Mouse (Mus musculus) MEL (cell line): ENCODE data around the gene Xndc1. TPM values are rescaled to one million over a fixed set of nuclear protein-coding genes. Genes with fewer than 3 reads are reported as not detected.

Experiments
- DNase-seq: peaks from one replicate; pipeline ENCODE4 v3.0.0; 2011; ENCODE audit warnings: low read depth, low spot score
- H3K27ac ChIP-seq: 2 replicates; pipeline ENCODE4 v1.5.1; 2012; ENCODE audit warnings: low read depth, mild to moderate bottlenecking, control low read depth, low read length, moderate library complexity; ENCODE audit not compliant: control insufficient read depth
- H3K27me3 ChIP-seq, 2 experiments: fragments of 150-350 bp in 1 of 2; sonication (generic) in 1 of 2; 2 replicates each; pipeline ENCODE4 v1.6.1; 2012; ENCODE audit warnings: low read length in 2 of 2, mild to moderate bottlenecking in 2 of 2, improper control_type of control experiment in 1 of 2, moderate library complexity in 1 of 2; ENCODE audit not compliant: insufficient read depth in 2 of 2, control insufficient read depth in 1 of 2
- H3K36me3 ChIP-seq, 2 experiments: 2 replicates each; pipeline ENCODE4 v1.6.1; 2012 to 2014; ENCODE audit warnings: low read length in 2 of 2, improper control_type of control experiment in 1 of 2, inconsistent platforms in 1 of 2, mild to moderate bottlenecking in 1 of 2; ENCODE audit not compliant: insufficient read depth in 2 of 2, control insufficient read depth in 1 of 2
- H3K4me1 ChIP-seq, 2 experiments: fragments of 150-350 bp in 1 of 2; sonication (generic) in 1 of 2; 2 replicates each; pipeline ENCODE4 v1.6.1; 2012; ENCODE audit warnings: low read length in 2 of 2, improper control_type of control experiment in 1 of 2, mild to moderate bottlenecking in 1 of 2; ENCODE audit not compliant: insufficient read depth in 2 of 2, control insufficient read depth in 1 of 2
- H3K4me3 ChIP-seq, 2 experiments: fragments of 150-350 bp in 1 of 2; sonication (generic) in 1 of 2; 2 replicates each; pipeline ENCODE4 v1.5.1; 2012; ENCODE audit warnings: low read depth in 2 of 2, low read length in 2 of 2, mild to moderate bottlenecking in 2 of 2, moderate library complexity in 2 of 2, control low read depth in 1 of 2, improper control_type of control experiment in 1 of 2; ENCODE audit not compliant: control insufficient read depth in 1 of 2, insufficient read depth in 1 of 2
- H3K79me2 ChIP-seq: 2 replicates; pipeline ENCODE4 v1.6.1; 2012; ENCODE audit warnings: mild to moderate bottlenecking, low read length, moderate library complexity; ENCODE audit not compliant: control insufficient read depth, poor library complexity, insufficient read depth
- H3K9ac ChIP-seq: 2 replicates; pipeline ENCODE4 v1.6.1; 2012; ENCODE audit warnings: low read depth, mild to moderate bottlenecking, control low read depth, low read length, moderate library complexity; ENCODE audit not compliant: control insufficient read depth, poor library complexity, severe bottlenecking
- H3K9me3 ChIP-seq: fragments of 150-350 bp; sonication (generic); replicated peaks from 2 replicates; pipeline ENCODE4 v1.6.1; 2012; ENCODE audit warnings: mild to moderate bottlenecking, low read length, improper control_type of control experiment, moderate library complexity; ENCODE audit not compliant: insufficient read depth
- CHD1 ChIP-seq: IDR thresholded peaks from 2 replicates; pipeline ENCODE4 v1.6.1; 2012; ENCODE audit warnings: low read depth, mild to moderate bottlenecking, inconsistent platforms, low read length, improper control_type of control experiment
- E2F4 ChIP-seq: IDR thresholded peaks from 2 replicates; pipeline ENCODE4 v1.6.1; 2011; ENCODE audit warnings: low read depth, low read length, improper control_type of control experiment, borderline replicate concordance
- ELF1 ChIP-seq: IDR thresholded peaks from 2 replicates; pipeline ENCODE4 v1.6.1; 2014; ENCODE audit warnings: low read depth, mild to moderate bottlenecking, inconsistent platforms, low read length, improper control_type of control experiment, moderate library complexity
- EP300 ChIP-seq, 2 experiments: IDR thresholded peaks; 2 replicates each; pipeline ENCODE4 v1.6.1; 2011; ENCODE audit warnings: improper control_type of control experiment in 2 of 2, low read length in 2 of 2, low read depth in 1 of 2, mild to moderate bottlenecking in 1 of 2
- ETS1 ChIP-seq: IDR thresholded peaks from 2 replicates; pipeline ENCODE4 v1.6.1; 2012; ENCODE audit warnings: low read depth, mild to moderate bottlenecking, inconsistent platforms, low read length, improper control_type of control experiment, moderate library complexity
- GABPA ChIP-seq: IDR thresholded peaks from 2 replicates; pipeline ENCODE4 v1.6.1; 2012; ENCODE audit warnings: low read depth, mild to moderate bottlenecking, inconsistent platforms, low read length, improper control_type of control experiment, moderate library complexity
- JUND ChIP-seq: IDR thresholded peaks from 2 replicates; pipeline ENCODE4 v1.6.1; 2011; ENCODE audit warnings: low read depth, mild to moderate bottlenecking, improper control_type of control experiment, low read length
- MAFK ChIP-seq: IDR thresholded peaks from 2 replicates; pipeline ENCODE4 v1.6.1; 2011; ENCODE audit warnings: low read depth, mild to moderate bottlenecking, low read length, improper control_type of control experiment, borderline replicate concordance
- MAZ ChIP-seq: IDR thresholded peaks from 2 replicates; pipeline ENCODE4 v1.6.1; 2012; ENCODE audit warnings: low read depth, mild to moderate bottlenecking, inconsistent platforms, low read length, improper control_type of control experiment
- MXI1 ChIP-seq: IDR thresholded peaks from 2 replicates; pipeline ENCODE4 v1.6.1; 2011; ENCODE audit warnings: mild to moderate bottlenecking, low read depth, low read length, improper control_type of control experiment
- NRF1 ChIP-seq: IDR thresholded peaks from 2 replicates; pipeline ENCODE4 v1.6.1; 2014; ENCODE audit warnings: low read depth, mild to moderate bottlenecking, inconsistent platforms, low read length, improper control_type of control experiment, moderate library complexity; ENCODE audit not compliant: poor library complexity, insufficient read depth, severe bottlenecking
- POLR2AphosphoS2 ChIP-seq: IDR thresholded peaks from 2 replicates; pipeline ENCODE4 v1.6.1; 2011; ENCODE audit warnings: low read length, improper control_type of control experiment
- POLR2AphosphoS5 ChIP-seq: IDR thresholded peaks from 2 replicates; pipeline ENCODE4 v1.6.1; 2012; ENCODE audit warnings: low read depth, borderline replicate concordance, mild to moderate bottlenecking, inconsistent platforms, low read length, moderate library complexity, mixed read lengths
- RAD21 ChIP-seq: IDR thresholded peaks from 2 replicates; pipeline ENCODE4 v1.6.1; 2011; ENCODE audit warnings: mild to moderate bottlenecking, low read depth, low read length, improper control_type of control experiment
- SIN3A ChIP-seq: IDR thresholded peaks from 2 replicates; pipeline ENCODE4 v1.6.1; 2012; ENCODE audit warnings: low read length, improper control_type of control experiment, inconsistent platforms
- TAL1 ChIP-seq: IDR thresholded peaks from 2 replicates; pipeline ENCODE4 v1.6.1; 2012; ENCODE audit warnings: mild to moderate bottlenecking, inconsistent platforms, low read length, moderate library complexity, mixed read lengths
- TBP ChIP-seq: IDR thresholded peaks from 2 replicates; pipeline ENCODE4 v1.8.0; 2011; ENCODE audit warnings: low read depth, low read length, improper control_type of control experiment
- TCF12 ChIP-seq: IDR thresholded peaks from 2 replicates; pipeline ENCODE4 v1.6.1; 2014; ENCODE audit warnings: low read depth, mild to moderate bottlenecking, inconsistent platforms, low read length, improper control_type of control experiment, moderate library complexity
- UBTF ChIP-seq: IDR thresholded peaks from 2 replicates; pipeline ENCODE4 v1.6.1; 2012; ENCODE audit warnings: low read depth, mild to moderate bottlenecking, inconsistent platforms, low read length, improper control_type of control experiment, moderate library complexity, borderline replicate concordance; ENCODE audit not compliant: insufficient read depth
- USF1 ChIP-seq: IDR thresholded peaks from 2 replicates; pipeline ENCODE4 v1.6.1; 2014; ENCODE audit warnings: low read depth, mild to moderate bottlenecking, inconsistent platforms, low read length, improper control_type of control experiment, moderate library complexity
- USF2 ChIP-seq, 2 experiments: IDR thresholded peaks; 2 replicates each; pipeline ENCODE4 v1.6.1; 2011 to 2012; ENCODE audit warnings: improper control_type of control experiment in 2 of 2, low read length in 2 of 2, borderline replicate concordance in 1 of 2, inconsistent platforms in 1 of 2, low read depth in 1 of 2, mild to moderate bottlenecking in 1 of 2; ENCODE audit not compliant: insufficient read depth in 1 of 2
- ZC3H11A ChIP-seq: IDR thresholded peaks from 2 replicates; pipeline ENCODE4 v1.6.1; 2012; ENCODE audit warnings: low read depth, mild to moderate bottlenecking, inconsistent platforms, low read length, improper control_type of control experiment
- ZMIZ1 ChIP-seq: IDR thresholded peaks from 2 replicates; pipeline ENCODE4 v1.6.1; 2012; ENCODE audit warnings: low read depth, mild to moderate bottlenecking, inconsistent platforms, low read length, improper control_type of control experiment, moderate library complexity
- ZNF384 ChIP-seq: IDR thresholded peaks from 2 replicates; pipeline ENCODE4 v1.6.1; 2012; ENCODE audit warnings: low read depth, mild to moderate bottlenecking, inconsistent platforms, low read length, improper control_type of control experiment
- polyA plus RNA-seq, 2 experiments: library from polyadenylated mRNA; stranded (reverse) in 1 of 2; unstranded in 1 of 2; fragments of >175 nt in 1 of 2; fragments of >200 nt in 1 of 2; gene quantifications; 2 replicates each; pipeline versions ENCODE4 v1.2.1 to v1.2.4; 2012; ENCODE audit warnings: low replicate concordance in 2 of 2, low read depth in 1 of 2; ENCODE audit not compliant: insufficient read length in 2 of 2, insufficient read depth in 1 of 2, missing spikeins in 1 of 2
- total RNA-seq: library from RNA; depleted of rRNA; stranded (reverse); fragments of 300-350 nt; gene quantifications from 2 replicates; pipeline ENCODE4 v1.2.3, GENCODE M21; 2012

Xndc1 gene
- total and polyA plus RNA-seq, 3 experiments: 16.6 to 30.0 TPM; not detected in 1

GRCm38 (mm10) chr7:102108206-102108605 is 42.9 kb downstream of the Xndc1 start:
- H3K4me3 ChIP-seq: no peak overlapping the region
- no peaks in the 10 kb centered on the region for H3K9me3 ChIP-seq
- H3K9ac ChIP-seq: no peak overlapping the region
- peaks cover 0 to under 1% of the 10 kb centered on the region in 2 experiments; a peak in 1 of 4 replicates for H3K36me3 ChIP-seq
- H3K27me3 ChIP-seq: peaks cover 0 to 2% of the 10 kb centered on the region in 2 experiments; a peak in 3 of 4 replicates
- H3K4me1 ChIP-seq: peaks cover 4 to 5% of the 10 kb centered on the region in 2 experiments
- no peak for TF ChIP-seq USF1
- no peak for TF ChIP-seq USF2 (IDR thresholded peaks at IDR 0.05; ENCODE audit: borderline replicate concordance in 1 of 2, insufficient read depth in 1 of 2, low read depth in 1 of 2, low read length in 2 of 2)
- no peak for TF ChIP-seq E2F4
- no peak for TF ChIP-seq NRF1
- TF ChIP-seq ZMIZ1: no peak
- no peak for TF ChIP-seq UBTF
- TF ChIP-seq MAZ: no peak
- TF ChIP-seq GABPA: no peak
- no peak for TF ChIP-seq ELF1
- no peak for TF ChIP-seq POLR2AphosphoS5
- no peak for TF ChIP-seq EP300 (IDR thresholded peaks at IDR 0.05; ENCODE audit: low read depth in 1 of 2, low read length in 2 of 2)
- TF ChIP-seq ZC3H11A: no peak
- no peak for TF ChIP-seq ETS1
- TF ChIP-seq TBP: no peak
- no peak for TF ChIP-seq SIN3A
- TF ChIP-seq CHD1: no peak
- no peak for TF ChIP-seq TCF12
- TF ChIP-seq MAFK: no peak
- TF ChIP-seq RAD21: no peak
- TF ChIP-seq, all 39 proteins: peak for 0
- no peaks in the 10 kb centered on the region for H3K79me2 ChIP-seq
- no peak for DNase-seq
- H3K27ac ChIP-seq: no peak overlapping the region

- TF ChIP-seq TAL1 (no peak), ZNF384 (no peak), POLR2AphosphoS2 (no peak), SIN3A (no peak), MXI1 (no peak), JUND (no peak)
- H3K36me3 ChIP-seq: no peaks in the 10 kb centered on the region
- DNase-seq: no peak
- no peak within 1 kb of the TSS for H3K9ac ChIP-seq
- 0 out of 4 replicates have a peak, but pooled peaks cover 0 to under 1% of the 10 kb centered on the region in 2 experiments for H3K4me1 ChIP-seq
- no peaks in the 10 kb centered on the region for H3K9me3 ChIP-seq
- no peak within 1 kb of the TSS for H3K4me3 ChIP-seq
- no peak within 1 kb of the TSS for H3K27ac ChIP-seq
- H3K79me2 ChIP-seq: no peaks in the 10 kb centered on the region
- H3K27me3 ChIP-seq: peaks cover 0 to 2% of the 10 kb centered on the region in 2 experiments; a peak in 3 of 4 replicates
Measured at GRCm38 (mm10) chr7:102109171-102109570, 43.9 kb downstream of the Xndc1 start, which contains the start of gene Art5. TSS of gene Art5 (minus strand) at chr7:102109489.
